Mouse (Mus musculus) erythroblast, adult 5-6 weeks (primary cell): Measurements from ENCODE around the gene Rnf216. TPM values are rescaled to one million over a fixed set of nuclear protein-coding genes. Genes with fewer than 3 reads are reported as not detected.

Source experiments
- ATAC-seq: replicated peaks from 2 replicates; pipeline ENCODE4 v1.8.0; 2016; ENCODE audit warnings: moderate number of reproducible peaks, mild to moderate bottlenecking, moderate TSS enrichment, inconsistent platforms; ENCODE audit not compliant: poor library complexity, low FRiP score, severe bottlenecking
- total RNA-seq, 2 experiments: library from RNA; stranded (forward) in 1 of 2; stranded (reverse) in 1 of 2; fragments of 150-400 nt in 1 of 2; fragments of 200-764, 138-1000 nt in 1 of 2; gene quantifications; 2 replicates each; pipeline versions ENCODE4 v1.2.3 to v1.2.4; 2015 to 2017; ENCODE audit warnings: low replicate concordance in 2 of 2

Gene Rnf216
- total RNA-seq, 2 experiments from 2014 or later = 10.4 to 31.5 TPM

DNA sequence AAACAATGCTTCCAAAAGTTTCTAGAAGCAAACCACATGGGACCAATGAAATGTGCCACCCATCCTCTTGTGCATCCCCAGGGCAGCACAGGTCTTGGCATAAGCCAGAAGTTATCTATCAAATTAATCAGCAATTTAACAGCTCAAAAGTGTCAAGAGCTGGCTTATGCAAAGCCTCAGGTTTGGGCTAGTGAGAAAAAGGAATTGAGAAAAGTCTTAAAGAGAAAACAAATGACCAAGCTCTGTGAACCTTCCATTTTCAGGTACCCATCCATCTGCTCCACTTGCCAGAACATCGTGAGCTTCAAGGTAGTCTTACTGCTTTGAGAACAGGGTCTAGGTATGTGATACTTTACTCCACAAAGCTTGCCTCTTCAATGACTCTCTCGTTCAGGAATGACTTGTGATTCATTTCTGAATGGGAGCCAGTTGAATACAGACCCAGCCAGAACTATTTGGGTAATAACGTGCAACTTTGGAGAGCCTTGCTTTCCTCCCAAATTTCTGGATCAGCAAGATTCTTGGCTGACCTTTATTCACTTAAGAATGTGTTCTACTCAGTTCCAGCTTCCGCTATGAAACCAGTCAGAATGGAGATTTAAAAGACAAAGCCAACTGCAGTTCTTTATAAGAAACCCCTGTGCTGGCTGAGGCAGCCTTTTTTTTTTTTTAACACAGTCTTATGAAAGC lies 56.5 kb downstream of the Rnf216 start:
- no peak for ATAC-seq

DNA sequence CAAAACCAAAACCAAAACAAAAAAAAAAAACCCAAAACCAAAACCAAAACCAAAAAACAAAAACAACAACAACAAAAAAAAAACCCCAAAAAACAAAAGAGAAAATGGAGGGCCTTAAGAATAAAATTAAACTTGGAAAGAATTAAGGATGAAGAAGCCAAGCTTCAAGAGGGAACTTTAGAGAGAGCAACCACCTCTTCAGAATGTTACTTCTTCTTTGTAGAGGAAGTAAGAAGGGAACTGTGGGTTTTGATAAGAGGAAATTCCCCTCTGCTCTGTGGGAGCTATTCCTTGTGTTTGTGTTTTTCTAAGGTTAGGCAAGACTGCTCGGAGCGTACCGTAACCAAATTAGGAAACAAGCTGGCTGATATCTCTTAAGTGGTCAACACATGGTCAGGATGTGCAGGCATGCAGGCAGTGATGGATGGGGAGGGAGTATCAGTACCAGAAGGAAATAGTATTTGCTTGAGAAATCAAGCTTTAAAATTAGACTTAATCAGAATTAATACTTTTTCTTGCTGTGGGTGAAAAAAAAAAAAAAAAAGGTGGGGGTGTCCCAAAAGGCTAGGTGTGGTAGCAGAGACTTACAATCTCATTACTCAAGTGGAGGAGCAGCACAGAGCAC lies 57.2 kb downstream of the Rnf216 start:
- no peak for ATAC-seq

DNA sequence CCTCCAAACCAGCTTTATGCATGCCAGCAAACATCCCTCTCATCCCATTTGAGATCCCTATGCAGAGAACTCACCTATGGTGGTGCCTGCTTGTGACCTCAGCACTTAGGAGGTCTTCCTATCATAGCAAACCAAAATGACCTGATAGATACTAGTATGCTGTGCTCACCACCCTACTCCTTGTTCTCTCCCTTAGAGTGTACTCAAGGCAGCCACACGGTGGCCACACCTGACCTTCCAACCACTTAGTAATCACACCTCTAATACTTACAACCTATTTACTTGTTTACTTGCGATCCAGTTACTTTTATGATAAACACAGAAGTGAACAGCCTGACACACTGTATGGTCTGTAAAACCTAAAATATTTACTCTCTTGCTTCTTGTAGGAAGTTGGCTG lies 58.1 kb downstream of the Rnf216 start:
- peak; percentile 36; the same call in 1 of the 2 replicates for ATAC-seq

DNA sequence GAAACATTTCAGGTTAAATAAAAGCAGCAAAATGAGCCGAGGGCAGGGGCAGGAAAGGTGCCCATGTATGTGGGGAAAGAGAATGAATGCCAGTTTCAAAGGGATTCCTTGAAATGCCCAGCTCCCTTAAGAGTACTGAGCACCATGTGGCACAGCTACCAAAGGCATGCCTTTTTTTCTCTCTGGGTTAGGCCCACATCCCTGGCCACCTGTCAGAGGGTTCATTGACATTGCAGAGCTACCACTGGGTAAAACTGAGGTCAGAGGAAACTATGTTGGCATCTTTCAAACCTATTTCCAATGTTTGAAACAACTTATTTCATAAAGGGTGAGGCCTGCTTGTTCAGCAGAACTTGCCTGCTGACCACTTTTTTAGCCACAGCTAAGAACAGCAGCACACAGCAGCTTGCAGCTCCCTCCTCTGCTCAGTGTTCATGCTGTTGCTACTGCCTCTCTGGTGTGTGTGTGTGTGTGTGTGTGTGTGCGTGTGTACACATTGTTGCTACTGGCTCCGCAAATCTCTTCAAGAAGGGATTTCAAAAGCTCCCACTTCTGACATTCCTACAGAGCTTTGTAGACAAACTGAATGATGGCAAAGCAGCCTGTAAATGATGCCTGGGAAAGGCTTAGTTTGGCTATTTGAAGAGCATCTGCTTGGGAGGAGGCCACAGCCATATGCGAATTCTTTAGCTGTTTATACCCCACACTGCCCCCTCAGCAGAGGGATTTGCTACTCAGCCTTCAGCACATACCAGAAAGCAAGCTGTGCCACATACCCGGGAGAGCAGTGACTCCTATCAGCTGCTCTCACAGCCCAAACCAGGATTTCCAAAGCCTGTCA lies 59.4 kb downstream of the Rnf216 start:
- no peak for ATAC-seq

DNA sequence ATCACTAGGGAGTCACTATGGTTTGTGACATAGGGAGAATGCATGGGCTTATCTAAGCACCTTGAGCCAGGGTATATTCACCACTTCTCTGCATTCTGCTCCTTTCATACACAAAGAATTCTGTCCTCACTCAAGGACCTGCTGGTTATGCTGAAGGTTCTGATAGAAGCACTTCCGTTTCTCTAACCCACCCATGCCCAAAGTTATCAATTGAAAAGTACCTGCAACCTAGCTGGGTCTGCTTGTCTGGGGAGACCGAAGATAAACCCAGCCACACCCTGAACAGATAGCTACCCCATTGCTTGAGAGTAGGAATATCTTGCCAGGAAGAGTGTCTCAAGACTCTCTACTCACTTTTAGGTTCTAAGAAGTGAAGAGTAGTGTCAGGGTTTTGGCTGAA lies 60.1 kb downstream of the Rnf216 start:
- ATAC-seq = peak; percentile 70

DNA sequence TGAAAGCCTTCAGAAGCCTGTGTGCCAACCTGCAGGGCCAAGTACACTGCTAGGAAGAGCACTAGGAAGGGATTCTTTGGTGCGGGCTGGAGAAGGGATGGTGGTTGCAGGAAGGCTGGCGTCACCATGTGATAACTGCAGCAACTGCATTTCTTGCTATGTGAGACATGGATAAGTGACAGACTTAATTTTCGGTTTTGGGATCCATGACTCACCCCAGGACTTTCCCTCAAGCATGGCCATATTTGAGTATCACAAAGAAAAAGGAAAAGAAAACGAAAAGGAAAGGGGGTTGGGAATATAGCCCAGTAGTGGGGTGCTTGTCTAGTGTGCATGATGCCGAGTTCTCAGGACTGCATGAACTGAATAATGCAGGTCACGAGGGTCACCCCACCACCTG lies 60.9 kb downstream of the Rnf216 start:
- no peak for ATAC-seq

DNA sequence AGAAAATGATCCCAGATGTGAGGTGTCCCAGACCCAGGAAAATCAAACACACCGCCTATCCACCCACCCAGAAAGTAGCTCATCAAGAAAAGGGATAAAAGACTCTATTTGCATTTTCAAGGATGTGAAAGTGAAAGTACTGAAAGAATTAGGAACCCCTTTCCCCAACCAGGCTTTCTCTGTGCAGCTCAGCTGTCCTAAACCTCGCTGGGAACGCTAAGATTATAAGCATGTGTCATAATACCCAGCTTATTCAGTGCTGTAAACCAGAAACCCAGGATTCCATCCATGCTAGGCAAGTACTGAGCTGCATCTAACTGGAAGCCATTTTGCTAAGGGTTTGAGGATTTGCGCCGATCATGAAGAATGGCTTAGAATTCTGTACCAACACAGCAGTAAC lies 62.5 kb downstream of the Rnf216 start:
- no peak for ATAC-seq

DNA sequence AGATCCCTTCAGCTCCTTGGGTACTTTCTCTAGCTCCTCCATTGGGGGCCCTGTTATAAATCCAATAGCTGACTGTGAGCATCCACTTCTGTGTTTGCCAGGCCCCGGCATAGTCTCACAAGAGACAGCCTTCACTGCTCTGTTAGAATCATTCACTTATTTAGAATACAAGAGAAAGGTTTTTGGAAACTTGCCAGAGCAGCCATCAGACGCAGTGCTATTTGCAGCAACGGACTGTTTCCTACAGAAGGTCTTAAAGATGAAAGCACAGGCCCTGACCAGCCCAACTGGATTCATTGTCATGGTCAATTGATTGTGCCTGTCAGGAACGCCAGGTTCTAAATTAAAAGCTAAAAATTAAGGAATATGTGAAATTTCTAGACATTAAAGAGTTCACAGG lies 63.0 kb downstream of the Rnf216 start:
- no peak for ATAC-seq

DNA sequence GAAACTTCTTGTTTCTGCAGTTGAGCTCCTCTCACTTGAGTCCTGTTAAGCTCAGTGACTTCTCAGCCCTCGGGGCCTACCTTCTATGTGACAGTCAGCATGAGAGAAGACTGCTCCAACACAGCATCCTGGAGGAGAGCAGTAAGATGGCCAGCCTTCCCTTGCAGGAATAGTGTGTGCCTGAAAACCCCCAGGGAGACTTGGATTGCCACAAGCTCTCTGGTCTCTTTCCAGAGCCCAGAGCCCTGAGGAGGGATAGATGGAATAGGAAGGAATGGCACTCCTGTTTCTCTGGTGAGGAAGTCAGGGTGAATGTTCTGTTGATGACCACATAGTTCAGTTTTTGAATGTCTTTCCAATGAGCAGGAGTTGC lies 63.8 kb downstream of the Rnf216 start:
- no peak for ATAC-seq

DNA sequence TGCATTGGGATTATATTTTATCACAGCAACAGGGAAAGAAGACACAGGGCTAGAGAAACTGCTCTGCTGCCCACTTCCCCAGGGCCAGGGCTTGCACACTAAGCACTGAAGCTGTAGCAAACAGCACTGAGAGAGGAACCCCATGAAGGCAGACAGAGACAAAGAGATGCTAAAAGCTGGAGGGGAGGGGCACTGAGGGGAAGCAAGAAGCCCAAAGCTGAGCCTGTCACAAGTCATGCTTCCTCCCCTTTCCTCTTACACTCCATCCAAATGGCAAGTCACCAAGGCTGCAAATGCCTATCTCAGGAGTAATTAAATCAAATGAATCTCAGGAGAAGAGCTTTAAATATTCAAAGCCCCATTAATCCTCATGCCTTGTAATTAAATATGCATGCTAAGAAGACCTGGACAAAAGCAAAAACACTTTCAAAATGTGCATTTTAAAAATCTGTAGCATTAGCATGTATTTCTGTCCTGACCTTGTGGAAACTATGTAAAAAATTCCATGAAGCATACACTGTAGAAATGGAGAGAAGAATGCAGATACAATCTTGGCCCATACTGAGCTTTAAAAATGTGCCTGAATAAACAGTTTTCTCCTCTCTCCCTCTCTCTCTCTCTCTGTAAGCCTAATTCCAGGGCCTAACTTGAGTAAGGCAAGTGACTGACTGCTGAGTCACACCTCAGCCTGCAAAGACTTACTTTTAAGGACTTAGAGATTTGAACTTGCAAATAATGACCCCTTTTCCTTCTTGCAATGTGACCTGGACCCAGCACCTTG lies 64.4 kb downstream of the Rnf216 start:
- no peak for ATAC-seq

DNA sequence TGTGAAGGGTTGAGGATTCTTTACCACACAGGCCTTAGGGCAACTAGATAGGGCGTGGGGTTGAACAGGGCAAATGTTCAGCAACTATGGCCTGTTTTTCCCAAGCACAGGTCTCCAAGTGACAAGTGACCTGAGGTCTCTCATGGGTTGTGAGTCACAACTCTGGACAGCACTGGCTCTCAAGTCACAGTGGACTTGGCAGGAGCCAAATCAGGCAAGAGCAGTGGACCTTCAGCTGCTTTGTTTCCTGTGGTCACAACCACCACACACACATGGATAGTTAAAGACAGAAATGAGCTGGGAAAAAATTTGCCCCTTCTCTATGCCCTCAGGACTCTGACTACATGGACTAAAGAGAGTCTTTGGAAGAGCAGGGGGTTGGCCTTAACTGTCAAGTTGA lies 65.2 kb downstream of the Rnf216 start:
- no peak for ATAC-seq

DNA sequence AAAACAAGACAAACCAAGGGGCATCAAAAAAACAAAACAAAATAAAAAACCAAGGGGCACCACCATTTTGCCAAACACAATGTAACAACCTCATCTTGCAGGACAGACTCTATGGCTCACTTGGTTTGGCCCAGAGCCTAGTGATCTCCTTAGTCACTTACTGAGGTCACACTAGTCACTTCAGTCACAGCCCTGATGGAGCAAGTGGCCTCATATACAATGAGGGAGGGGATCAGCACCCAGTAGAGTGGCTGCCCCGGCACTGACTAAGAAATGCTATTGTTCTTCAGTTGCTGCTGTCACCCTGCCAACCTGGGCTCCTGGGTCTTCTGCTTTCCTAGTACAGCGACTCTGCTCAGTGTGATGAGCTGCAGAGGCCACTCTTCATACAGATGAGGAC lies 68.9 kb downstream of the Rnf216 start:
- ATAC-seq = no peak

DNA sequence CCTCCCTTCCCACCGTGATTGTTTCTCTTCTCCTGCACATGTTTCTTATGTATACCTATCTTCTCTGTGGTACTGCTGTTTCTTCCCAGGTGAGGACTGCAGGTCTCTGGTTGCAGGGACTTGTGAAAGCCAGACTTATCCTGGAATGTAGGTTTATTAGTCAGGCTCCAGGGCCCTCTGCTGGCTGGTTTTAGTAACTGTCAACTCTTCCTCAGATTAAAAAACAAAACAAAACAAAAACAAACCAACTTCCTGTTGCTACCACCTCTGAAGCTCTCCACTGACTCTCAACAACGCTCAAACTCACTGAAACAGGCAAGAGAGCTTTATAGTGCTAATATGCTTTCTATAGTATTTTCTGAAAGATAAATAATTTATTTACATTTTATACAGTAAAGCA lies 69.5 kb downstream of the Rnf216 start:
- ATAC-seq = peak; percentile 60

DNA sequence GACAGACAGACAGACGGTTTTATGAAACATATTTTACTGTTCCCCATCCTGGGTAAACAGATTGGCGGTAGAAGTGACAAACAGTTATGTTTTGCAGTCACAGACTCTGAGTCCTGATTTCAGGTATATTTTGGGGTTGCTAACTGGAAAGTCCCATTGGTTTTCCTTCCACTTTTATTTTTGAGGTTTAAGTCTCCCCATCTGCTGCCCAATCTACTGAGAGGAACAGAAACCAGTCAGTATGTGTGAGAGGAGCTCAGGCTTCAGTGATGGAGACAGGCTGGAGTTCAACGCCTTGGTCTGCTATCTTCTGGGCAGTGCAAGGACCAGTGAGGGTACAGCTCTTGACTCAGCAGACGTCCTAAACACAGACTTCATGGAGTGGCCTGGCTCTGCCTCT lies 74.0 kb downstream of the Rnf216 start:
- ATAC-seq = no peak

DNA sequence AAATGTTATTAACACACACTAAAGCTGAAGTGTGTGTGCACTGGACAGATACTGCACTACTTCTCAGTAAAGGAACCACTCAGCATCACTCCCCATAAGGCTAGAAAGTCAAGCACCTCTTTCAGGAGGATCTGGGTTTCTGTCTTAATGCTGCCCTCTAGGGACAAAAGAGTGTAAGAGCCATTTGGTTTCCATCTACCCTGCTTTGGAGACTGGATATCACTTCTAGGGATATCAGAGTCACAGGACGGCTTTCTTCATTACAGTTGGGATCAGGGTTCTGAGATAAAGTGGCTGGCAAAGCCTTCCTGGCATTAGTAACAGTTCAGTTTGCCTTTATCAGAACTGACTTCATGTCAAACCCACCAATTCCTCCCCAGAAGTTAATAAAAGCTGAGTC lies 75.6 kb downstream of the Rnf216 start:
- ATAC-seq = peak; percentile 89

DNA sequence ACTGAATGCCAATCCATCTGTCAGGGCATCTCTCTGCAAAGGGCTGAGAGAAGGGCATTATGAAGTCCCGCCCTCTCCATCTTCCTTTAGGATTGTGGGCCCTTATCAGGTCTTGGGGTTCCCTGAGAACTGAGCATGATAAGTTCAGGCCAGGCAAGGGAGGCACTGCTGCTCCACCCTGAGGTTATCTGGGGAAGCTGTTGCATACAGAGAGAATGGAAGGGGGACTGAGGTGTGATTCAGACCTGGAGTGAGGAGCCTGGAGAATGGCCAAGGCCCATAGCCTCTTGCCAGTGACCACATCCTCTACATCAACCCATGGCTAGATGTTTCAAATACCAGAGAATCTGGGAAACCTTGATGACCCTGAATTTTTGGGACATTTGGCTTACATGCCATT lies 76.7 kb downstream of the Rnf216 start:
- peak; percentile 37; the same call in 1 of the 2 replicates for ATAC-seq

DNA sequence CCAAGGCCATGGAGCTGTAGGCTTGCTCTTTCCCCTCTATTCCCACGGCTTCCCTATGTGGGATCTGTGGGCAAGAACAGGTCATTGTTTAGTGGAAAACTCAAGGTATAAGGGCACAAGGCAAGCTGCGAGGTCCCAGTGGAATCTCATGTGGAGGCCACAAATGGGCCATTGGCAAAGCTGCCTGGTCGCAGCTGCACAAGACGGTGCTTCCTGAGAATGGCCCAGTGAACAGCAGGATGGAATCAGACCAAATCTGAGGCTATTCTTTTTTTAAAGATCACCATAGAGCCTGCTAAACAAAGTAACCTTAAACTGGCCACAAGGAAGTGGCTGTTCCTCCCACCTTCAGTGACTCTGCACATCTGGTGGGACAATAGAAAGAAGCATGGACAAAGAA lies 77.5 kb downstream of the Rnf216 start:
- no peak for ATAC-seq

DNA sequence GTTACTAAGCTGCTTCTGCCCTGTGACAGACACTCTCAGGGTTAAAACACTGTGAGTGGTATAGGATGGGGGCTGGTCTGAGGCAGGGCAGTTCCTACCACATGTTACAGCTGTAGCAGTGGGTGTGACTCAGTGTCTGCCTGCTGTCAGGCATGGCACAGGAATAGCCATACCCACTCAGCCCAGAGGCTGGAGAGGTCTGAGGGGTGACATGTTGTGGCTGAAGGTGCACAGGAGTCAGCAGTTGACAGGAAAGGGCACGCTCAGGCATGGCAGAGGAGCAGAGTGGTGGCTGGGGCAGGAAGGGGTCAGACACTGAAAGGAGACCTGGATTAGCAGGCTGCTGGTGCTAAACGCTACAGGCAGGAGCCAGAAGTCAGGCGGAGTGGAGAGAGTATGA lies 78.7 kb downstream of the Rnf216 start:
- ATAC-seq = no peak

DNA sequence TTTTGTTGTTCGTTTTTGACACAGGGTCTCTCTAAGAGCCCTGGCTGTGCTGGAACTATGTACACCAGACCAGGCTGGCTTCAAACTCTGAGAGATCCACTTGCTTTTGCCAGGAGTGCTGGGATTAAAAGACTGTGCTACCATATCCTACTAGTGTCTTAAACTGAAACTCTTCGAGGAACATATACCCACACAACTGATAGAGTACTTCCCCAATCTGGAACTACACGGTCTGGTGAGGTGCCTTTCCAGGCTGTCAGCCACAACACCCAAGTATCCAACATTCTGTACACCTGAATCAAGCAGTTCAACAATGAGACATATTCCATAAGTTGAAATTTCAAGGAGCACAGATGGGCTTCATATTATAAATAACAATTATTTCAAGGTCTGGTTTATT lies 79.5 kb downstream of the Rnf216 start:
- no peak for ATAC-seq

DNA sequence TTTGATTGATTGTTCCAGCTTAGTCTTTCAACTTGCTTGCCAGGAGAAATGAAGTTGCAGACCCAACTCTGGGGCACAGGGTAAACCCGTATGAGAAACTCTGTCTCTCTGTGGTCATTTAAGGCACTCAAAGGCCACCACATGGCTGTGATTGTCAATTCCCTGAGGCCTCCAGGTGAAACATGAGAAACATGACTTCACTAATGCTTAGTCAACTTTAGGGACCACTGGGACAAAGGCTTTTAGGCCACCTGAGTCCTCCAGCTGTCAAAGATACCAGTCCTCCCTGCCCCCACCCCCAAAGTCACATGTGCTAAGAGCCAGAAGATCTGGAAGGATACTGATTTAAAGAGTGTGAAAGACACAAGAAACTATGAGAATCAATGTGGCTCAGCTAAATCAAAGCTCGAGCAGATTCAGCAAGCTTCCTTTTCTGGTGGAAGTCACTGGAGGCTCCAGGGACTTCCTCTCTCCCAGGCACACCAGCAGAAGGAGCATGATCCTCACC lies 80.1 kb downstream of the Rnf216 start:
- ATAC-seq = no peak
